Mouse (Mus musculus) layer of hippocampus, postnatal 25 days (tissue): ENCODE measurements around the gene Timp3. TPM values are rescaled to one million over a fixed set of nuclear protein-coding genes. Genes with fewer than 3 reads are reported as not detected.
A peak's percentile ranks its signal among the peaks of the same experiment; 100 is the strongest.

Source experiments
- DNase-seq, 2 experiments: peaks; one replicate each; pipeline ENCODE4 v3.0.0; 2022; ENCODE audit warnings: mixed read lengths in 2 of 2, low spot score in 1 of 2; ENCODE audit errors: extremely low spot score in 1 of 2
- total RNA-seq, 2 experiments: library from RNA; stranded (reverse); gene quantifications; 2 replicates each; pipeline ENCODE4 v1.2.3; 2021

Gene Timp3
- total RNA-seq, 2 experiments from 2014 or later = 50.1 to 55.1 TPM

GRCm38 (mm10) chr10:86323275-86323994, 23.3 kb downstream of the Timp3 start:
- DNase-seq = no peak

GRCm38 (mm10) chr10:86325272-86325671, 25.1 kb downstream of the Timp3 start:
- no peak for DNase-seq

GRCm38 (mm10) chr10:86328143-86328542, 28.0 kb downstream of the Timp3 start:
- no peak for DNase-seq

GRCm38 (mm10) chr10:86328691-86329090, 28.5 kb downstream of the Timp3 start:
- no peak for DNase-seq

GRCm38 (mm10) chr10:86329241-86329882, 29.2 kb downstream of the Timp3 start:
- no peak for DNase-seq

GRCm38 (mm10) chr10:86330993-86331680, 31.0 kb downstream of the Timp3 start:
- no peak for DNase-seq

- no peak for DNase-seq
Observed at GRCm38 (mm10) chr10:86331681-86332281, 31.6 kb downstream of the Timp3 start.

- no peak for DNase-seq
Observed at GRCm38 (mm10) chr10:86332942-86333341, 32.8 kb downstream of the Timp3 start.

GRCm38 (mm10) chr10:86334581-86334980, 34.4 kb downstream of the Timp3 start:
- no peak for DNase-seq

- DNase-seq = no peak
Observed at GRCm38 (mm10) chr10:86336506-86336905, 36.3 kb downstream of the Timp3 start.

- no peak for DNase-seq
Observed at GRCm38 (mm10) chr10:86337239-86337638, 37.1 kb downstream of the Timp3 start.

- DNase-seq = no peak
Observed at GRCm38 (mm10) chr10:86338121-86338715, 38.0 kb downstream of the Timp3 start.

- no peak for DNase-seq
Observed at GRCm38 (mm10) chr10:86339121-86339520, 38.9 kb downstream of the Timp3 start.

GRCm38 (mm10) chr10:86339649-86340379, 39.6 kb downstream of the Timp3 start:
- peak in 1 of 2 experiments; percentile 33 for DNase-seq

GRCm38 (mm10) chr10:86340421-86340820, 40.2 kb downstream of the Timp3 start:
- no peak for DNase-seq

GRCm38 (mm10) chr10:86340991-86341527, 40.9 kb downstream of the Timp3 start:
- no peak for DNase-seq

GRCm38 (mm10) chr10:86341589-86341988, 41.4 kb downstream of the Timp3 start:
- DNase-seq = no peak

- DNase-seq = no peak
Observed at GRCm38 (mm10) chr10:86342151-86342550, 42.0 kb downstream of the Timp3 start.

GRCm38 (mm10) chr10:86342713-86343112, 42.5 kb downstream of the Timp3 start:
- no peak for DNase-seq

GRCm38 (mm10) chr10:86343362-86343761, 43.2 kb downstream of the Timp3 start:
- no peak for DNase-seq
